Mouse (Mus musculus) cerebellum, postnatal 36 days (tissue): ENCODE measurements at regions not wholly inside any gene's neighbourhood (a gene's known extent, or its start where the extent isn't known, plus 50 kb on each side); places are given as distances from the start of the nearest gene placed in this dataset.

Experiments used
- DNase-seq, 2 experiments: peaks; one replicate each; pipeline ENCODE4 v3.0.0; 2021 to 2022; ENCODE audit warnings: mixed read lengths in 2 of 2

DNA sequence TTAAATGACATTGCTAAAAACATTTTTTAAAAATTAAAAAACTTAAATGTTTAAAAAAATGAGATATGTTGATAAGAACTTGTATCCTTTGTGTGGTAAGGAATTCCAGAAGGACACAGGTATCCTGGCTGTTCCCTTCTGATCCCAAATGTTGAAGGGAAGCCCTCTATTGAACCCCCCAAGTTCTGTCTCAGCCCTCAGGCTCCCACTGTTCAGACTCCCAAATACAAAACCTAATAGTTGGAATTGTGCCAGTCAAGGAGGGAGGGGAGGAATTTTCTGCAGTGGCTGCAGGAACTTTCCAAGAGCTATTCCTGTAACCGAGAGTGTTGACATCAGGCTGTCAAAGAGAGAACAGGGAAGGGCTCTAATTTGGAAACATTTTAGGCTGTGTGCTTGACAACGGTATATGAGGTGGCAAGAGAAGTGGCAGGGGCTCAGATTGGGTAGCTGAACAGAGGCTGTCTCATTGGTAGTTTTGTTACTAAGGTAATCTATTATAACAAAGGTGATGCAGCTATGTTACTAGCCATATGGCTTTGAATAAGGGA is 843.8 kb upstream of the A1bg start:
- no peak for DNase-seq

DNA sequence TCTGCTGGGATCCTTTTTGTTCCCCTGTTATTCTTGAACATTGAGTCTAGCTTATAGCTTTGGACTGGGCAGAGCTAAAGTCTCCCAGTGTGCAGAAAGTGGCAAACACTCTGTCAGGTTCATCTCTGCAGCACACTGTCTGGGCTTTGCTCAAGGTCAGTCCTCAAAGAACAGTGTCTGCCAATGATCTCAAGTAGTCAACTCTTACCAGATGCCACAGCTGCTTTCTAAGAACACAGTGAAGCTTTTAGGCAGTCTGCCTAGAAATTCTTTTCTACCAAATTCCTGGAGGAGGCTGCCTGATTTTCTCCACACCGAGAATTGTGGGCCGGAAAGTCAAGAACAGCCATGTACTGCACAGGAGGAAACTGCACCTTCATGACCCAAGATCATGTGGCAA is 831.0 kb upstream of the A1bg start:
- no peak for DNase-seq

DNA sequence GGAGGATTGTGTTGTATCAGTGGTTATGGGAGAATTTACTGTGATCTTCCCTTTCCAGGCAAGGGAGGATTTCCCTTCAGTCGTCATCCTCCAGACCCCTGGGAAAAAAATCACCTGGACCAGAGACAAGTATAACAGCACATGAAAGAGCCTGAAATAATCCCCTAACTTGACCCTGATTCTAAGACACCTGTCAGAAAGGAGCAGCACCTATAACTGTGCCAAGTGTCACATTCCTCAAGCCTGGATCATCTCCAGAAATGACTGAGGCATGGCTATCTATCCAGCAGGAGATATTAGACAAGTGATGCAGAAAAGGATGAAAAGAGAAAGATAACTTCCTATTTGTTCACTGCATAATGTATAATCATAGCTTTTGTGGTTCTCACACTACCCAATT is 800.9 kb upstream of the A1bg start:
- no peak for DNase-seq

DNA sequence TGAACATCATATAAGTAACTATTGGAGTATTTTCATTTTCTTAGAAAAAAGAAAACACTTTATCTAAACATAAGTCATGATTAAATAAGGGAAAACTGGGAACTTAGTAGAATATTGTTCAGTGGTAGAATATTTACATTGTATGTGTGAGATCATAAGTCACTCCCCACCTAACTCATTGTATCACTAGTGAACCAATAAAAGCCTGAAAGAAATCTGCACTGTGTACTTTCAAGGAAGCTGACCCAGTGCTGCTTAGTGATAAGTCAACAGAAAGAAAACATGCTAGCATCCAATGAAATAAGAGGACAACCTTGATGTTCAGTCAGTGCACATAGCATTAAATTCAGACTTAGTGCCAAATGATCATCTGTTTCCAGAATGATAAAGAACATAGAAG is 795.7 kb upstream of the A1bg start:
- no peak for DNase-seq

DNA sequence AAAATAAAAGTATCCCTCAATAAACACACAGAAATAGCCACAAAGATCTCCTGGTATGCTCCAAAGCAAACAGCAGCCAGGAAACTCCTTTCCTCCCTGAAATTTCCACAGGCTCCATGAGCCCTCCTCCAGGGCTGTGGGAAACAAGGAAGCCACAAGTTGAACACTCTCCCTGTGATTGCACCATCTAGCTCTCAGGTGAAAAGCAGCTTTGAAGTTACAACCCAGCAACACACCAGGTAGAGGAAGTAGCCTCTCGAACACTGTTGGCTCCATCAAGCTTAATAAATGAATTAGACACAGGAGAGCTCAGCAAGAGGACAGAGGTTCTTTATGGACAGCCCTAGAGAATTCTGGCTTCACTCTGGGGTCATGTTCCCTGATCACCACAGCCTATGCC is 794.4 kb upstream of the A1bg start:
- no peak for DNase-seq

DNA sequence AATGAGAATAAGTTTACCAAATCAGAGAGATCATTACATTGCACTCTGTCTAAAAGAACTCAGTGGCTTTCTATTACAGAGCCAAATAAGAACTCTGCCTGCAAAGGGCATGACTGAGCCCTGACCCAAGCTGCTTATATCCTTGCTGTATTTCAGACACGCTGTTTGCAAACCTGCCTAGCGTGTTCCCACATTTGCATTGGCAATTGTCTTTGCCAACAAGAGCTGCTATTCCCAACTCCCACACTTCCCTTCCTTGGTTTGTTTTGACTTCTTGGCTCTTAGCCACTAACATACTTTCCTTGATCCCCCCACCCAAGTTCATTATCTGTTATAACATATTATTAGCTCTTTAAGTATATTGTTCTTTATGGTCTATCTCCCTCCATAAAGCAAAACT is 791.1 kb upstream of the A1bg start:
- DNase-seq: no peak

DNA sequence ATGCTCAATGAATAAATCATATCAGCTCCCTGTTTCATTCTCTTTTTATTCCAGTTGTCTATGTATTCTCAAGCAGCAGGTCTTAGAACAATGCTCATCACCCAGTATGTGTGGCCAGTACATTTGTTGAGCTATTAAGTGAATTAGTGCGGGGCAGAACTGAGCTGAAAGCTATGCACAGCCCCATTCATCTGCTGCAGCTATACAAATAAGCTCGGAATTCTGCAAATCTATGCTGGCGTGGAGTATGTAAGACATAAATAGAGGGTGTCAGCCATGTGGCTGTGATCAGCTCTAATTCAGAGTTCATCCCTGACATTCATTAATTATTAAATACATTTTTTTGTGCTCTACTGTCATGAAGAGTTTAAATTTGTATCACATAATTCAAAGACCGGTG is 786.1 kb upstream of the A1bg start:
- DNase-seq: no peak

DNA sequence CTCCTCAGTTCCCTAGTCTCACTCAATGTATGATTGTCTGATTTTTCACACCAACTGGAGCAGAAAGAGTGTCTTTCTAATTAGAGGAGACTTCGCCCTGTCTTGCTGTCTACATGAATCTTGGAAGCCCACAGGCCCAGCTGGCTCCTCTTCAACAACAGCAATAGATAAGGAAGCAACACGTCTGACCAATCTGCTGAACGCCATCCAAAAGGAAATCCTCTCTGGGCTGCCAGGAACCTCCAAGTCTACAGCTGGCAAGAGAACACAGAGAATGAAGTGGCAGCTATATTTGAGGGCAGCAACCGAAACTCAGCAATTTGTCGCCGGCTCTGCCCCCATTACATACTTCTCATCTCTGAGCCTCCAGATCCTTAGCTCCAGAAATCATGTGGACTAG is 785.1 kb upstream of the A1bg start:
- DNase-seq: no peak

DNA sequence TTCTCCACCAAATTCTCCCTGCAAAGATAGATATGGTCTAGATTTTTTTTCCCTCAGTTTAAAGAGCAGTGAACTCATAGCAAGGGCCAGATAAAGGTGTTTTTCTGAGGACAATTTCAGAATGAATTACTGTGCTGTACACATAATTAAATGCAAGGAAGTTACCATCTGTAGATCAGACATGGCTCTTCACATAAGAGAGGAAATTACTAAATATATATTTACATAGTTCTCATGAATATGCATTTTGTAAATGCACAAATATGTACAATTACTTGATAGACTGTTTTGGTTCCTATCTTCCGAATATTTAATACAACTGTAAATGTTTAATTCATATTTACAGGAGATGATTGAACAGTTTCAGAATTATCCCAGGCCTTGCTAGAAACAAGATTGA is 769.9 kb upstream of the A1bg start:
- no peak for DNase-seq

DNA sequence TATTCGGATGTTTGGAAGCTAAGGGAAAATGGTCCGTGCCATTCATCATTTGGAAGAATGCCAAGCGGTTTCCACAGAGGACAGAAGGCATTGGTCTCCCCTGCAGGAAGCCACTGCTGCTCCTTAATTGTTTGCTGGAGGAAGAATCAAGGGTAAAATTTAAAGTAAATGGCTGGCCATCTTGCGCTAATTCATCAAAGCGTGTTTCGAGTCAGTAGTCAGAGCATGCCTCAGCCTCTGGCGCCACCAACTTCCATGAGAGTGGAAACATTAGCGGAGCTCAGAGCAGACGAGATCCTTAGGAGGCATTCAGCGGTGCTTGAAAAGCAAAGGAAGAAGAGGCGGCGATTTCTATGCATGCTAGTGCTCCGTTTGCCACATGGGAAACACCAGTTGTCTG is 767.6 kb upstream of the A1bg start:
- peak; percentile 40 to 45 for DNase-seq

DNA sequence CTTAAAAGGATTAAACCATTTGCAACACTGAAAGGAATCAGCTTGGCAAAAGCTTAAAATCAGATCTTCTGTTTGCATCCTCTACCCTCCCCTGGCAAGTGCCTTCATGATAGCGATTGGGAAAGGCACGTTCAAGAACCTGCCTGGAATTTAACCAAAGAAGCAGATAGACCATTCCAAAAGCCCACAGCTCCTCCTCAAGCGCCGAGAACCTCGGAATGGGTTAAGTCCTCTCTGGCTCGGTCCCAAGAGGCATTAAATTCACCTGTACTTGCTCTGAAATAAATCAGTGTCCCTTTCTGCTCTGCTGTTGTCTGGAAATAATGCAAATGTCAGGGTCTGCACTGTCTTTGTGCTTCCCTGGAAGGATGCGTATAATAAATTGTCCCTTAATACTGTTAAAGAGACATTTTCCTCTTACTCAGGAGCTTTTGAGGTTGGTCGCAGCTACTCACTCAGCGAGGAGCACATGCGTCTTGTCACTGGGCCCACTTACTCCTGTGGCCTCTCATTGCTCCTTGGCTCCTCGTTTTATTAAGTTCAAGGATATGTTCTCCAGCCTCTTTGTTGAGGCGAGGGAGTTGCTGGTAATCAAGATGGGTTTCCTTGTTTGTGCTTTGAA is 767.1 kb upstream of the A1bg start:
- DNase-seq: peak in 1 of 2 experiments; percentile 4

DNA sequence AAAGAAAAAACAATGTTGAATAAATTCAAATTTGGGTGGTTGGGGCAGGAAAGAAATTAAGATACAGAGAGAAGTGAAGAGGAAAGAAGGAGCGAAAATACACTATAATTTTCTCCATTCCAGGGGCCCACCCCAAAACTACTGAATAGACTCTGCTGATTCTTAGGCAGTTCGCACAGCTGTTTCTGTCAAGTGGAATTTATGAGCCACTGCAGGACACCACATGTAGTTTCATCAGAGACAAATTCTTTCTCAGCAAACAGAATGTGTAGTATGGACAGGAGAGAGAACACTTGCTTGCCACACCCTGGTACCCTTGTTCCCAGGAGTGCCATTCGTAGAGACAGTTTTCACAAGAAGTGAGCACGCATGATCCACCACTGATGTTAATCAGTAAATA is 760.2 kb upstream of the A1bg start:
- DNase-seq: no peak

DNA sequence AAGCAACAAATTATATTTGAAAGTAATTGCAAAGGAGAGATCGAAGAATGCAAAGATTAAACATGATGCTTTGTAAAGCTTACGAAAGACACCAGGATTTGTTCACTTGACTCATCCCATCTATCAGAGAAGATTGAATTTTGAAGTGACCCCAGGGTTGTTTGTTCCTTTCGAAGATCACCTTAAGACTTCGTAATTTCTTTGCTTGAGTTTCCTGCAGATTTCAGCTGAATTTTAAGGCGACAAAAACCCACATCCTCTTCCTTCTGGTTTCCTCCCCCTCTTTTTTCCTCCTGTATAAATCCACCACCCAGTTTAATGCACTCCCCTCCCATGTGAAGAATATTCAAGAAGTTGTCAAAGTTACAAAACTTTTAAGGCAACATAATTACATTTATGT is 747.7 kb upstream of the A1bg start:
- DNase-seq: no peak

DNA sequence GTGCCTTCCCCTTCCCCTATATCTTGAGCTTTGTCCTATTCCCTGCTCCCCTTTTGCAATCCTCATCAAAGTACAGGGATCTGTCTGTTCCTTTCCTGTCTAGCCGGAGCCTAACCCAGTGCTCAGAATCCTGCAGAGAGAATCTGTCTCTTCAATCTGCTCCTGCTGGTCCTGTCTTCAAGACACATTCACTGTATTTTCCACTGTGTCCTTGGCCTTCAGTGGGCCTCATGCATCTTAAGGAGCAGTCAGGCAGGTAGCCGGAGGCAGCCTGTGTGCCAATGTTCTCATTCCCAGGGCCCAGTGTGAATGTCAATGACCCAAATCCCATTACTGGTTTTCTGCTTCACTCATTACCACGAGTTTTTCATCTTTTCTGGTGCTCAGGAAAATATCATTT is 737.8 kb upstream of the A1bg start:
- peak; percentile 22 to 48 for DNase-seq

DNA sequence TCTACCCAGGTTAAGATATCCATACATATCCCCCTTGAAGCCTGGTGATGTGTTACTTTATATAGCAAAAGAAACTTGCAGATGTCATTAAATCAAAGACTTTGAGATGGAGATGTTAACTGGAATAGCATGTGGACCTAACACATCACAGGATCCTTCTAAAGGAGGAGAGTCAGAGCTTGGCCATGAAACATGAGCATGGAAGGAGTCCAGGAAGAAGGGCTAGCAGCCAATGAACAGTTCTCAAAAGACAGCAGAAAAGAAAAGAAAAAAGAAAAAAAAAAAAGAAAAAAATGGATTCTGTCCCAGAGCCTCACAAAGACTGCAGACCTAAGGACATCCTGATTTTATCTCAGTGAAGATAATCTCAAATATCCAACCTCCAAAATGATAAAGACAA is 734.1 kb upstream of the A1bg start:
- DNase-seq: no peak

DNA sequence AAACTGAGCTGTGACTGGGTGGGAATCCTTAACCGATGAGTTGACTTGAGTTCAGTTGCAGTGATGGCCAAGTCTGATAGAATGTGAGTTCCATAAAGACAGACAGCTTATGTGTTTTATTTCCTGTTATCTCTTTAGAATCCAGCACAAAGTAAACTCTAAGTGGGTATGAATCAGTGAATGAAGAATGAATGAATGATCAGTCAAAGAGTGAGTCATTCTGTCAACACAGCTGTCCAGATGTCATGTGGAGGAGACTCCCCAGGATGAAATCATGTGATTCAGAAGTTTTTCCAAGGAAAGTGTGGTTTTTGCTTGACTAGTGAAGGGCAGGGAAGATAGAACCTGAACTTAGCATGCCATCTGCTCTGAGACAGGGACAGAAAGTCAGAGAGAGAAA is 732.0 kb upstream of the A1bg start:
- no peak for DNase-seq

DNA sequence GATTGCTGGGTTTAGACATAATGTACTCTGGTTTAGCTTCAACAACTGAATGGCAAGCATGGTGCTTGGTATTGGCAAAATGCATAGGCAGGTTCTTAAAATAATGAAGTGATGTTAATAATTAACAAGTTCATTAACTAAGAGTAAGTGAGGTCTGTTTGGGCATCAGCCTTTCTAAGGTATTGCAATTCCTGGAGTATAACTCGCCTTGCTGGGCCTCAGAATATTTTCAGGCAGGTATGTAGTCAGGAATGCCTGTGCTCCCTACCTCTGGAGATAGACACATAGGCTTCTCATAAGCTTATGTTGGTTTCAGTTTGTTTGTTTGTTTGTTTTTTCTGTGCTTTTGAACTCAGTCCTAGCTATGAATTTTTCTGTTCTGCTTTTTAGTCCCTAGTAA is 731.0 kb upstream of the A1bg start:
- no peak for DNase-seq

DNA sequence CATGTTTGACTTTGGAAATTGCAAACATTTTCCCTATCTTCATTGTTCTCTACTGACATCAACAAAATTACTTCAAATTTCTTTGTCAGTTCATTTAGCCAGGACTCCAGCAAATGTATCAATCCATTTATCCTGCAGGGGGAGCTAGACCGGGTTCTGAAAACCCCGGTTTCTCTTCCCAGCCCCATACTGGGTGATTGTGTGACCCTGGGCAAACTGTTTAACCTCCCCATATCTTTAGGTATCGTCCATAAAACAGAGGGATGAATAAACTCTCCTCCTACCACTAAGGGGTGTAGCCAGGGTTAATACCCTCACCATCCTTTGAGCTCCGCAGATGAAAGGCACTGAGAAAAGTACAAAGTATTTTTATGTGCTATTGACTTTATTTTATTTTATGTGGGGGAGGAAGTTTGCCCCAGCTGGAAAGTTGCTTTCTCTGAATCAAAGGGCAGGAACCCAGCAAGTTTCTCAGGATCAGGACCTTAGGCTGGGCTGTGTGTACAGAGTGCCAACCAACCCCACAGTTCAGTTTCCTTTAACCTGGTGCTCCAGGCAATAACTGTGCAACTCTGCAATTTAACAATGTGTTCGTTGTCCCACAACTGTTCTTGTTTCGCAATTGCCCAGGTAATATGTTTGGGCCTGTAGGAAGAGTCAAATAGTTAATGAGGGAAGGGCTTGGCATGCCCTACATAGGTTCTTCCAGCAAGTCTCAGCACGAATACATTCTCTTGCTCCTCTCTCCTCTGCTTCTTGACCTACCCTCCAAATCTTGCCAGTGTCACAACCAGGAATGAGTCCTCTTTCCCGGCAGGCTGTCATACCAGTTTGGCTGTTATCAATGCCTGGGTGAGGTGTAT is 696.1 kb upstream of the A1bg start:
- no peak for DNase-seq

DNA sequence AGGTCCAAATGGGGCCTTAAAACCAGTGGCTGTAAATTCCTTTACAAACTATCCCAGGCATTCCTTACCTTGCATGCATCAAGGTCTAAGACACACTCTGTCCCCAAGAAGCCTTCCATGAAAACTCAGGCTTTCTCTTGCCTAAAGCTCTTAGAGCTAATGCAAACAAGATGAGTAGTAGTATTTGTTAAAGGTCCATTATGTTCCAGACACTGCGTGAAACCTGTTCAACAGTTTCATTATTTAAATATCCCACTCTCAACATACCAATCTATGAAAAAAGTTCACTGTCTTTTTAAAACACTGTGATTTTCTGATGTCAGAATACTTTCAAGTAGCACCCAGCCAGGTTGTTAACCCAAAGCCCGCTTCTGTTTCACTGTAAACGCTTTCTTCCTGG is 687.9 kb upstream of the A1bg start:
- DNase-seq: no peak

DNA sequence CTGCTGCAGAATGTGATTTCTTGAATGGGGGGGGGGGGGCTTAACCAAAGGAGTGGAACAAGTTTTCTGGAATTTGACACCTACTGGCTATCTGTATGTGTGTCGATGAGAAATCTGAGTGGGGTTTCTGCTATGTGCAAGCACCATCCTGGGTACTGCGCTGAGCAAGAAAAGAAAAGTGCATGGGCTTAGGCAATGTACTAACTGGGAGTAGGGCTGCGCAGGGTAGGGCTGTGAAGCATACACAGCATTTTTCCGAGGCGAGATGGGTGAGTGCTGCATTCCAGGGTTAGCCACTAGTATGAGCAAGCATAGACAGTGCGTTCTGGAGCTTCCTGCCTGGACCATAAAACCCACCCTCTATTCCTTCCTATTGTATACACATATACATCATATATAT is 686.8 kb upstream of the A1bg start:
- no peak for DNase-seq

DNA sequence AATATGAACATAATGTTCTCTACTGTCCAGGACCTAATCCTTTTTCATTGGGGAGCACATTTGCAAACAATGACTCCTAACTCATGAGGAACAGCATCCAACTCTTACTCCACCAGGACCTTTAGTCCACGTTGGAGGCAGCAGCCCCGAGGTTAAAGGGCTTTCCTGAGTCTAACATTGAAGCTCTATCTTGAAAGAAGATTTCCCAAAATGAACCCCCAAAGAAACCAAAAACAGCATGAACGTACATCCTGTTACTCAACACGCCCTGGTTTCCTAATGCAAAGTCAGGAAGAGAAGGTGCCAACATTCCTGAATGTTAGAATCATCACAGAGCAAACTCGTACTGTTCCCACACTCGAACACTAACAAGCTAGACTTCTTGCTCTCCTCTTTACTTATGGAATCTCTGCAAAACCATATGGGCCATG is 685.5 kb upstream of the A1bg start:
- DNase-seq: no peak

DNA sequence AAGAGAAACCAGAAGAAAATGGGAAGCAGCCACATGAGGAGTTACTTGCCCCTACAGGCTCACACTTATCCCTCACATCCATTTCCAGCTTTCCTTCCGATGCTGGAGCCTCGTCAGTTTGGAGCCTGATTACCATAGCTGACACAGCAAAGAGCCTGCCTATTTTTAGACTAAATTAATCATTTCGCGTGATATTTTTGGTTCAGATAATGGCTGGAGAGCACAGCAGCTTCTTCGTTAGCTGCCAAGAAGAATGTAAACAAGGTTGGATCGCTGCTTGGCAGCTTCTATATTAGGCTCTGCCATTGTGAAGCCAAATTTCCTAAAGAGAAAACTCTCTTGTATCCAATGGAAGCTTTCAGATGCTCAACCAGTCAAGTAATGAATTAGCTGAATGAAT is 676.9 kb upstream of the A1bg start:
- peak in 1 of 2 experiments; percentile 5 for DNase-seq

DNA sequence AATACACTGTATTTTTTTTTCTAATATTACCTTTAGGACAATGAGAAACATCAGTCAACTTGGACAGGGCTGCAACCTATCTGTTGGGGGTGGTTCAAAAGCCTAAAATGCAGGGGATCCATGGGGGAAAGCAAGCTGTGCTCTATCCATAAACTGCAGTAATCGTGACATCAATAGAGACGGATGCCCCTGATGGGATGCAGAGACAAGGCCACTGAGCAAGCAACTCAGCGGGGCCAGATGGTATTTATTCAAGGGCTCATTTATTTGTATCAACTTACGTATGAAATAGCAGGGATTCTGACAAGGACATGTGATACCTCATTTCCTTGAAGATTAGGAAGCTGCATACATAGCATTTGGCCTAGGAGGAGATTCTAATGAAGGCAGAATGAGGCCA is 673.5 kb upstream of the A1bg start:
- DNase-seq: peak; percentile 22 to 48

DNA sequence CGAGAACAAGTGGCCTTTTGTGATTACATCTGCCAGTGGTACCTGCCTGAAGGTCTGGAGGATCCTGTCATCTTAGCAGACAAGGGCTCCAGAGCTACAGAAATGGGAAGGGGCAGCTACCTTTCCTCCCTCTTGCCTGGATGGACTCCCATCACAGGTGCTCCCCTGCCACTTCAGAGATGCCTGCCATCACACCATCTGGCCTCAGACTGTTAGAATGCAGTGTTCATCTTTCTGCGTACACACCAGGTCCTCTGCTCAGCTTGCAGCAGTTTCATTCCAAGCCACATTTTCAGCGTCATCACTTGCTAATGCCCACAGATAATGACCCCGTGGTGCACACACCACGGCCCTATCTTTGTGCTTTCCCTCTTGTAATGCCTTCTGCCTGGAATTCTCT is 666.1 kb upstream of the A1bg start:
- DNase-seq: peak in 1 of 2 experiments; percentile 3
